Mouse (Mus musculus): ENCODE results near the gene Hs3st1. TPM values are rescaled to one million over a fixed set of nuclear protein-coding genes. Genes with fewer than 3 reads are reported as not detected.

Gene Hs3st1
- polyA plus RNA-seq, 1 experiment, result 17.2 TPM

DNA sequence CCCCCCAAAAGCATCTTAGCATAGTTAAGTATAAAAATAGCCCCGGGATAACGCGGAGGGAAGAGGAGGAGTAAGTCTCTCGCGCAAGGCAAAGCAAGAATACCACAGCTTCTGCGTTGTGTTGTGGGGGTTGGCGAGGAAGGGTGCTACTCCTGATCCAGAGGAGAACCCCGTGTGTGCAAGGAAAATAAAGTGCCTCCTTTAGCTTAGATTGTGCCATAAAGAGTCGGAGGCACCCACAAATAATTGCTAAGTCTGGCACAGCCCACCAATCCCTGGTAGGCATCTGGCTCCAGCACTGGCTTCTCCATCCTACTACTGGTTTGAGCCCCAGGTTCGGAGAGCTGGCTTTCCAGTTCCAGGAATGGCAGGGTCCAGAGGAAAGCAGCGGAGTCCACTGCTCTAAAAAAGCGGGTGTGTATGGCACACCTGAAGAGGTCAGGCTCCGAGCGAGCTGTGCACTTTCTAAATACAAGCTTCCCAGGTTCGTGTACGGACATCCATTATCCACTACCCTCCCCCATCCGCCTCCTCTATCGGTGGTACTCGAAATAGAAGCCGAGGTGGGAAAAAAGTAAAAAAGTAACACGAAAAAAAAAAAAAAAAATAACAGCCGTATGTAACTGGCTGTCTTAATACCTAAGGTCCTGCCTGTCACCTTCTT lies 111.9 kb downstream of the Hs3st1 start:
- Histone ChIP-seq H3K27me3 (ENCODE audit: control insufficient read depth, insufficient read depth, low read length) (no peaks in the 10 kb centered on the region), H3K36me3 (ENCODE audit: control insufficient read depth, insufficient read depth, low read length) (peaks cover 1% of the 10 kb centered on the region; the same call in 1 of the 2 replicates), H3K27ac (ENCODE audit: insufficient read depth, low read depth, low read length) (no peak overlapping the region), H3K4me1 (ENCODE audit: control insufficient read depth, insufficient read depth, insufficient read length, low read length) (peaks cover 7% of the 10 kb centered on the region; the same call in 1 of the 2 replicates), H3K4me3 (ENCODE audit: low read depth, low read length) (peak overlapping the region; percentile 84)
- WGBS, result 3% methylated on average over 22 of the region's 22 CpGs
- TF ChIP-seq POLR2A (IDR thresholded peaks at IDR 0.05; ENCODE audit: low read depth, low read length) (no peak), CTCF (IDR thresholded peaks at IDR 0.05; ENCODE audit: extremely low read depth, insufficient read length, insufficient replicate concordance, low read depth, low read length) (no peak)

DNA sequence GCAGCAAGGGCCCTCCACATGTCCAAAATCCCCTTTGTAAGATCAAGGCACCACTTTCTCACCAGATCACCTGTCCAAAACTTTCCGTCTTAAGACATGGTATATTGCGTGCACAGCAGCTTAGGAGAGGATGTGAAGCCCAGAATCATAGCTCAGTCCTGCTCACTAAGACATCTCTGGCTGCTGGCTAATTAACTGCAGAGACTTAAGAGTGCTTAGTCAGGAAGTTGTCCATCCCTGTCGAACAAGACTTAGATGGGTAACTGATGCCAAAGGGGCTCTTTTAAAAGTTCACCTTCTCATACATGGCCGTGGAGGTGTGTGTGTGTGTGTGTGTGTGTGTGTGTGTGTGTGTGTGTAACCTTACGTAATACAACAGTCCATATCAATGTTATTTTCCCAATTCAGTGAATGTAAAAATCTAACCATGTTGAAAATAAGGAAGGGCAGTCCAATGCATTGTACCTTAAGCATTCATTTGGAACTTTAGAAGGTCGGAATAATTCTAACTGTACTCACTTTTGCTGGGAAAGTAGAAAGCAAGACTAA lies 113.0 kb downstream of the Hs3st1 start:
- Histone ChIP-seq H3K27ac (ENCODE audit: insufficient read depth, low read depth, low read length) (no peak overlapping the region), H3K4me3 (ENCODE audit: low read depth, low read length) (no peak overlapping the region), H3K27me3 (ENCODE audit: control insufficient read depth, insufficient read depth, low read length) (no peaks in the 10 kb centered on the region), H3K36me3 (ENCODE audit: control insufficient read depth, insufficient read depth, low read length) (peaks cover 3% of the 10 kb centered on the region; the same call in 1 of the 2 replicates), H3K4me1 (ENCODE audit: control insufficient read depth, insufficient read depth, insufficient read length, low read length) (peaks cover 7% of the 10 kb centered on the region; the same call in 1 of the 2 replicates)
- 68% methylated on average over 6 of the region's 6 CpGs for WGBS
- TF ChIP-seq CTCF (IDR thresholded peaks at IDR 0.05; ENCODE audit: extremely low read depth, insufficient read length, insufficient replicate concordance, low read depth, low read length) (no peak), POLR2A (IDR thresholded peaks at IDR 0.05; ENCODE audit: low read depth, low read length) (no peak)

DNA sequence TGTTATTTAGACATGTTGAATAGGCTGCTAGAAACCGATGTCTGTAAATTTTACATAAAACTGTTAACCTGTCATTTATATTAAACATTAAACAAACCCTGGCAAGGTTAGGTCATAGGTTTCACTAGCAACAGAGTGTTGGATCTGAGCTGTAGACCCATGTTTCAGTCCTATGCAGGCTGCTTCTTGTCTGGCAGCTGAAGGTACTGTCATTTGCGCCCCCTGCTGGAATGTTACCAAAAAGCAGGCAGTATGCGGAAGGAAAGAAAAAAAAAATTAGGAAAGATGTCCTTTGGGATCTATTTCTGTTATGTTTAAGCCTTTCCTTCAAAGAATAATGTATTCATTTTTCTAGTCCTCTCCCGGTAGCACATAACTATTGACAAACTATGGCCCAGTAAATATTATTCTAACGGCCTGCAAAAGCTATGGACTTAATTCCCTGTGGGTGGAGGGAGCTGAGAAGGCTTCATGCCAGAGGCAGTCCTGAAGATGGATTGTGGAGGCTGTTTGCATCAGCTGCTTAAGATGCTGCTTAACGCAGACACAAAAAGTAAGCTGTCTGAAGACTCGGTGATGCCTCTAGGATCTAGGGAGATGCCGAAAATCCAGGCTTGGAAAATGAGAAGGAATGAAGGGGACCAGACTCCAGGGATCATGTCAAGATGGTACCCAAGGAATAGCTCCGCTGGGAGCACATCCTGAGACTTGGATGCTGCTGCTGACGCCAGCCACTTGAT lies 115.7 kb downstream of the Hs3st1 start:
- Histone ChIP-seq H3K4me1 (ENCODE audit: control insufficient read depth, insufficient read depth, insufficient read length, low read length) (peaks cover 4% of the 10 kb centered on the region; the same call in 1 of the 2 replicates), H3K27me3 (ENCODE audit: control insufficient read depth, insufficient read depth, low read length) (no peaks in the 10 kb centered on the region), H3K4me3 (ENCODE audit: low read depth, low read length) (no peak overlapping the region), H3K36me3 (ENCODE audit: control insufficient read depth, insufficient read depth, low read length) (peaks cover 3% of the 10 kb centered on the region; the same call in 1 of the 2 replicates), H3K27ac (ENCODE audit: insufficient read depth, low read depth, low read length) (no peak overlapping the region)
- TF ChIP-seq POLR2A (IDR thresholded peaks at IDR 0.05; ENCODE audit: low read depth, low read length), result no peak
- TF ChIP-seq CTCF (IDR thresholded peaks at IDR 0.05; ENCODE audit: extremely low read depth, insufficient read length, insufficient replicate concordance, low read depth, low read length), result peak; percentile 68; the same call in 1 of the 2 replicates
- 46% methylated on average over 10 of the region's 10 CpGs for WGBS

DNA sequence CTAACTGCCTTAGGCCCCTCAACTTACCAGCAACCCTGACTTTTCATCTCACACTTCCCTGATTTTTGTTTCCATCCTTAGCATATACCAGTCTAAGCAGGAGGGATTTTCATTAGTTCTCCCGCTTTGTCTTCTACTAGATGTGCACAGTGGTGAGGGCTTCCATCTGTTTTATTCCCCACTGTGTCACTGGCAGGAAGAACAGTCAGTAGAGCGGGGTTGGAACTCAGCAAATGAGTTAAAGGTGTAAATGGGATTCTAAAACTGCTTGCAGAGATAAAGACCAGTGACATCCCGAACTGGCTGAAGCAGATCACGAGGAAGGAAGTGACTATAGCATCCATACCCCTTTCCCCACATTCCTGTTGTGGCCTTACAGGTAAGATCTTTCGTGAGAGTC lies 116.3 kb downstream of the Hs3st1 start:
- no peak overlapping the region for H3K4me3 ChIP-seq (ENCODE audit: low read depth, low read length)
- H3K36me3 ChIP-seq (ENCODE audit: control insufficient read depth, insufficient read depth, low read length), result peaks cover 3% of the 10 kb centered on the region; the same call in 1 of the 2 replicates
- no peaks in the 10 kb centered on the region for H3K27me3 ChIP-seq (ENCODE audit: control insufficient read depth, insufficient read depth, low read length)
- H3K4me1 ChIP-seq (ENCODE audit: control insufficient read depth, insufficient read depth, insufficient read length, low read length), result peaks cover 4% of the 10 kb centered on the region; the same call in 1 of the 2 replicates
- WGBS, result 91% methylated on average over 5 of the region's 5 CpGs
- no peak overlapping the region for H3K27ac ChIP-seq (ENCODE audit: insufficient read depth, low read depth, low read length)
- TF ChIP-seq POLR2A (IDR thresholded peaks at IDR 0.05; ENCODE audit: low read depth, low read length) (no peak), CTCF (IDR thresholded peaks at IDR 0.05; ENCODE audit: extremely low read depth, insufficient read length, insufficient replicate concordance, low read depth, low read length) (no peak)

DNA sequence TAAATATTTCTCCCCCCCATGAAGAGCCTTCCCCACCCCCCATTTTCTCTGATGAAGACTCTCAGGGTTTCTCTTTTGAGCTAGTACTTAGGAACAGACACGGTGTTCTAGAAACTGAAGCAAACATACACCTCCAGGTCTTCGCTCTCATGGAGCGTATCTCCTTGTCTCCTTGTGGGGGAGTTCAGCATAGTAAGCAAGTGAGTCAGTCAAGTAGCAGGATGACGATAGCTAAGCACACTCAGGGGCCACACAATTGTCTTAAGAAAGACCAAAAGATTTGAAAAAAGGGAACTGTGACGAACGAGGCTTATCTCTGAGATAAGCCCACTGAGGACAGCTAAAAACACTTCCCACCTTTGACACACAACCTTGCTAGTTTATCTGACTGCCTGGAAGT lies 117.4 kb downstream of the Hs3st1 start:
- Histone ChIP-seq H3K27ac (ENCODE audit: insufficient read depth, low read depth, low read length) (no peak overlapping the region), H3K36me3 (ENCODE audit: control insufficient read depth, insufficient read depth, low read length) (peaks cover 3% of the 10 kb centered on the region), H3K4me3 (ENCODE audit: low read depth, low read length) (no peak overlapping the region), H3K27me3 (ENCODE audit: control insufficient read depth, insufficient read depth, low read length) (no peaks in the 10 kb centered on the region), H3K4me1 (ENCODE audit: control insufficient read depth, insufficient read depth, insufficient read length, low read length) (peaks cover 4% of the 10 kb centered on the region; the same call in 1 of the 2 replicates)
- WGBS, result 72% methylated on average over 6 of the region's 6 CpGs
- no peak for TF ChIP-seq POLR2A (IDR thresholded peaks at IDR 0.05; ENCODE audit: low read depth, low read length)
- no peak for TF ChIP-seq CTCF (IDR thresholded peaks at IDR 0.05; ENCODE audit: extremely low read depth, insufficient read length, insufficient replicate concordance, low read depth, low read length)

DNA sequence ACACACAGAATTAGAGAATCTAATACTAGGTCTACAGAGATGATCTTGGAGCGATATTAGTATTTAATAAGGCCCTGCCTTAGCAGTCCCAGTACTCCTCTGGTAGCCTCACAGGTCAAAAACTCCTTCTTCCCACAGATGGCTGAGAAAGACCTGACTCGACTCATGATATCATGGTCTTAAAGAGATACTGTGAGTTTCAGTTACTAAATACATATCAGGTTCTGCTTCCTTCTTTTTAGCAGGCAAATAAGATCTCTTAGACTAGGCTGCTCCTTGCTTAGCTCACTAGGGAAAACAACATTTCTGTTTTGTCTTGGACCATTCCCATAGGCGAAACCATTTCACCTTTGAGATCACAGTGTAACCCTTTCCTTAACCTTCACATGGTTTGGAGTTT lies 119.2 kb downstream of the Hs3st1 start:
- Histone ChIP-seq H3K4me3 (ENCODE audit: low read depth, low read length) (no peak overlapping the region), H3K4me1 (ENCODE audit: control insufficient read depth, insufficient read depth, insufficient read length, low read length) (peaks cover 3% of the 10 kb centered on the region; the same call in 1 of the 2 replicates), H3K36me3 (ENCODE audit: control insufficient read depth, insufficient read depth, low read length) (peaks cover 3% of the 10 kb centered on the region), H3K27ac (ENCODE audit: insufficient read depth, low read depth, low read length) (no peak overlapping the region), H3K27me3 (ENCODE audit: control insufficient read depth, insufficient read depth, low read length) (no peaks in the 10 kb centered on the region)
- TF ChIP-seq CTCF (IDR thresholded peaks at IDR 0.05; ENCODE audit: extremely low read depth, insufficient read length, insufficient replicate concordance, low read depth, low read length), result no peak
- no peak for TF ChIP-seq POLR2A (IDR thresholded peaks at IDR 0.05; ENCODE audit: low read depth, low read length)
- 82% methylated on average over 3 of the region's 3 CpGs for WGBS
